Mouse (Mus musculus): ENCODE measurements at regions not wholly inside any gene's neighbourhood (a gene's known extent, or its start where the extent isn't known, plus 50 kb on each side); places are given as distances from the start of the nearest gene placed in this dataset.

GRCm38 (mm10) chr16:31530090-31530489, 108.0 kb downstream of the Bdh1 start:
- TF ChIP-seq POLR2A (IDR thresholded peaks at IDR 0.05; ENCODE audit: borderline replicate concordance, extremely low read depth, insufficient read depth, insufficient read length, poor library complexity, severe bottlenecking): no peak
- no peak for TF ChIP-seq CTCF (IDR thresholded peaks at IDR 0.05; ENCODE audit: borderline replicate concordance, extremely low read depth, insufficient read depth, insufficient read length)
